Mouse (Mus musculus) inflammation-experienced regulatory T-cells, adult 16 weeks (primary cell): ENCODE results near the gene Bdkrb1. TPM values are rescaled to one million over a fixed set of nuclear protein-coding genes. Genes with fewer than 3 reads are reported as not detected.

Experiments
- polyA plus RNA-seq: library from polyadenylated mRNA; unstranded; fragments of 100-300 nt; shearing (Covaris generic); gene quantifications from one replicate; pipeline ENCODE4 v1.2.1, GENCODE M21; 2017

Bdkrb1 gene
- polyA plus RNA-seq, result 0.59 TPM

GRCm38 (mm10) chr12:105602581-105603210 is at the start of gene Bdkrb1:
TSS of gene Bdkrb1 (plus strand) at chr12:105603085.

GRCm38 (mm10) chr12:105562936-105563680 is 39.8 kb upstream of the Bdkrb1 start, which contains the start of gene Bdkrb2:
TSS of gene Bdkrb2 (plus strand) at chr12:105563226.

Other genes with a start within 250 kb of the Bdkrb1 start
- 0.83 TPM for gene D430019H16Rik, start 149.2 kb upstream of the Bdkrb1 start, polyA plus RNA-seq
- not detected for gene Bdkrb2, start 39.9 kb upstream of the Bdkrb1 start, polyA plus RNA-seq
- gene Gskip, start 81.7 kb downstream of the Bdkrb1 start, polyA plus RNA-seq, result 47.4 TPM
- gene Atg2b, start 82.1 kb downstream of the Bdkrb1 start, polyA plus RNA-seq, result 9.3 TPM
- gene Ak7, start 102.9 kb downstream of the Bdkrb1 start, polyA plus RNA-seq, result 0.43 TPM
- 331 TPM for gene Papola, start 181.6 kb downstream of the Bdkrb1 start, polyA plus RNA-seq